Mouse (Mus musculus): Measurements from ENCODE around the gene Hmga1b. TPM values are rescaled to one million over a fixed set of nuclear protein-coding genes. Genes with fewer than 3 reads are reported as not detected.
A peak's percentile ranks its signal among the peaks of the same experiment; 100 is the strongest.

Gene Hmga1b
- polyA plus RNA-seq, 1 experiment from 2014 or later, result 8.9 TPM

GRCm38 (mm10) chr11:120796614-120796946 lies 34.0 kb downstream of the Hmga1b start:
- 34% methylated on average over 8 of the region's 8 CpGs for WGBS
- Histone ChIP-seq H3K9me3 (no peaks in the 10 kb centered on the region), H3K27me3 (ENCODE audit: insufficient read depth, poor library complexity, severe bottlenecking) (no peaks in the 10 kb centered on the region), H3K4me1 (replicated peaks) (peaks cover 43% of the 10 kb centered on the region), H3K36me3 (peaks cover 36% of the 10 kb centered on the region), H3K4me3 (peak overlapping the region; percentile 100), H3K27ac (peak overlapping the region; percentile 92)
- no peak for DNase-seq (ENCODE audit: low spot score)

GRCm38 (mm10) chr11:120798244-120798643 lies 35.6 kb downstream of the Hmga1b start:
- no peaks in the 10 kb centered on the region for H3K9me3 ChIP-seq

GRCm38 (mm10) chr11:120799316-120799890 lies 36.8 kb downstream of the Hmga1b start:
- peak overlapping the region; percentile 82 for H3K27ac ChIP-seq

More at GRCm38 (mm10) chr11:120798244-120798643, 35.6 kb downstream of the Hmga1b start:
- H3K27ac ChIP-seq, result no peak overlapping the region
- DNase-seq (ENCODE audit: low spot score), result no peak
- peaks cover 19% of the 10 kb centered on the region for H3K36me3 ChIP-seq
- 87% methylated on average over 3 of the region's 3 CpGs for WGBS
- H3K27me3 ChIP-seq (ENCODE audit: insufficient read depth, poor library complexity, severe bottlenecking), result no peaks in the 10 kb centered on the region
- H3K4me1 ChIP-seq (replicated peaks), result peaks cover 43% of the 10 kb centered on the region
- no peak overlapping the region for H3K4me3 ChIP-seq

DNA sequence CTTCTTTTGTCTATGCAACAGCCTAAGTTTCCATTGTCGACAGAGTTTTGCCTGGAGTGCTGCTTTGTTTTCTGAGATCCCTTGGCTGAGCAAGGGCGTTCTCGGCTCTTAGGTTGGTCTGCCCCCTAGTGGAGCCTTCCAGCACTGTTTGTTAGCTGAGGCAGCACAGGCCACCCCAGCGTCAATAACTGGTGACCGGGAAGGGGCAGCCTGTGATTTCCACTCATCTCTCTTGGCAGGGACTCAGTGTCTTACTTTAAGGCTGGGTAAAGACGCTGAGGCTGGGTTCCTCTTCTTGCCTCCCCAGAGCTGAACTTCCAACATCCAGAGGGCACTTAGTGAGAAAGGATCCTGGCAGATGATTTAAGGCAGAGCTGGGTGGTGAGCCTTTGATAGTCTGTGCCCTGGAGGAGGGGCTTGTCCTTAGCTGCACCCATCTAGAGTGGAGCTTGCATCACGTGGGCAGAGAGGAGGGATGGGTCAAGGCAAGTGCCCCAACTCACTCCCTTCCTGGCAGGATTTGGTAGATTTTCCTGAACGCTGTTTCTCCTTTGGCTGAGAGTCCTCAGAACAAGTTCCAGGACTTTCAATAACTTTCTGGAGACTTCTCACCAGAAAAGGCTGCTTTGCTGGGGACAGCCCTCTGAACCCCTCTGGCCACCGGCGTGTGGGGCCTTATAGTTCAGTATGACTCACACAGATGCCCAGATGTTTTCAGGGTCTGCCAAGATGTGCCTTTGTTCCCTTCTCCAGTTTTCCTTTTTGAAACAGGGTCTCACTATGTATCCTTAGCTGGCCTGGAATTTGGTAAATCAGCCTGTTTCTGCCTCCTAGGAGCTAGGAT lies 37.7 kb downstream of the Hmga1b start:
- H3K27ac ChIP-seq, result peak overlapping the region; percentile 82
- no peaks in the 10 kb centered on the region for H3K9me3 ChIP-seq
- peaks cover 29% of the 10 kb centered on the region for H3K4me1 ChIP-seq (replicated peaks)
- peak overlapping the region; percentile 26 for H3K4me3 ChIP-seq
- DNase-seq (ENCODE audit: low spot score), result peak; percentile 91
- no peaks in the 10 kb centered on the region for H3K27me3 ChIP-seq (ENCODE audit: insufficient read depth, poor library complexity, severe bottlenecking)
- WGBS, result 12% methylated on average over 10 of the region's 10 CpGs
- H3K36me3 ChIP-seq, result peaks cover 6% of the 10 kb centered on the region

More at GRCm38 (mm10) chr11:120799316-120799890, 36.8 kb downstream of the Hmga1b start:
- 79% methylated on average over 6 of the region's 6 CpGs for WGBS
- peaks cover 37% of the 10 kb centered on the region for H3K4me1 ChIP-seq (replicated peaks)
- H3K9me3 ChIP-seq, result no peaks in the 10 kb centered on the region
- peak overlapping the region; percentile 26; the same call in 1 of the 2 replicates for H3K4me3 ChIP-seq
- peaks cover 8% of the 10 kb centered on the region for H3K36me3 ChIP-seq
- no peak for DNase-seq (ENCODE audit: low spot score)
- no peaks in the 10 kb centered on the region for H3K27me3 ChIP-seq (ENCODE audit: insufficient read depth, poor library complexity, severe bottlenecking)

DNA sequence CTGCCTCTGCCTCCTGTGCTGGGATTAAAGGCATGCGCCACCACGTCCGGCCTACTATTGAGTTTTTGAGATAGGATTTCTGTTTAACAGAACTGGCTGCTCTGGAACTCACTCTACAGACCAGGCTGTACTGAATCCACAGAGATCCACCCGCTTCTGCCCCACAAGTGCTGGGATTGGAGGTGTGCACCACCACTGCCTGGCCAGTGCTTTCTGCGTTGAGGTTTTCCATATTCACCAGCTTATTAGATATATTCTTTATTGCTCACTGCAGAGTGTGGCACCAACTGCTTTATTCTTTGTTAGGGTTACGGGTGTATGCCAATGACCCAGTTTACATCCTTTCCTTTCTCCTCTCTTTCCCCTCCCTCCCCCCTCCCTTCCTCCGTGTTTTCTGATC lies 41.7 kb downstream of the Hmga1b start:
- WGBS, result 79% methylated on average over 7 of the region's 7 CpGs
- H3K36me3 ChIP-seq, result peaks cover 46% of the 10 kb centered on the region
- H3K4me3 ChIP-seq, result no peak overlapping the region
- no peak overlapping the region for H3K27ac ChIP-seq
- no peaks in the 10 kb centered on the region for H3K9me3 ChIP-seq
- DNase-seq (ENCODE audit: low spot score), result no peak
- H3K4me1 ChIP-seq (replicated peaks), result peaks cover 14% of the 10 kb centered on the region
- H3K27me3 ChIP-seq (ENCODE audit: insufficient read depth, poor library complexity, severe bottlenecking), result no peaks in the 10 kb centered on the region

GRCm38 (mm10) chr11:120804769-120805168 lies 42.2 kb downstream of the Hmga1b start:
- WGBS, result 83% methylated on average over 4 of the region's 4 CpGs
- Histone ChIP-seq H3K4me1 (replicated peaks) (peaks cover 11% of the 10 kb centered on the region), H3K36me3 (peaks cover 51% of the 10 kb centered on the region)

GRCm38 (mm10) chr11:120805375-120806298 lies 43.0 kb downstream of the Hmga1b start:
- Histone ChIP-seq H3K4me3 (no peak overlapping the region), H3K27ac (no peak overlapping the region), H3K36me3 (peaks cover 60% of the 10 kb centered on the region), H3K27me3 (ENCODE audit: insufficient read depth, poor library complexity, severe bottlenecking) (no peaks in the 10 kb centered on the region), H3K4me1 (replicated peaks) (peaks cover 2% of the 10 kb centered on the region; the same call in 1 of the 2 replicates), H3K9me3 (no peaks in the 10 kb centered on the region)
- WGBS, result 94% methylated on average over 7 of the region's 7 CpGs
- DNase-seq (ENCODE audit: low spot score), result no peak

More at GRCm38 (mm10) chr11:120804769-120805168, 42.2 kb downstream of the Hmga1b start:
- DNase-seq (ENCODE audit: low spot score), result no peak
- H3K9me3 ChIP-seq, result no peaks in the 10 kb centered on the region
- no peak overlapping the region for H3K4me3 ChIP-seq
- H3K27ac ChIP-seq, result no peak overlapping the region
- no peaks in the 10 kb centered on the region for H3K27me3 ChIP-seq (ENCODE audit: insufficient read depth, poor library complexity, severe bottlenecking)

GRCm38 (mm10) chr11:120808010-120808409 lies 45.4 kb downstream of the Hmga1b start:
- Histone ChIP-seq H3K27ac (no peak overlapping the region), H3K9me3 (no peaks in the 10 kb centered on the region), H3K36me3 (peaks cover 83% of the 10 kb centered on the region), H3K4me1 (replicated peaks) (no peaks in the 10 kb centered on the region), H3K27me3 (ENCODE audit: insufficient read depth, poor library complexity, severe bottlenecking) (no peaks in the 10 kb centered on the region), H3K4me3 (no peak overlapping the region)
- 93% methylated on average over 12 of the region's 12 CpGs for WGBS
- DNase-seq (ENCODE audit: low spot score), result no peak

GRCm38 (mm10) chr11:120812068-120812467 lies 49.5 kb downstream of the Hmga1b start:
- no peak overlapping the region for H3K4me3 ChIP-seq
- WGBS, result 95% methylated on average over 16 of the region's 16 CpGs

More at GRCm38 (mm10) chr11:120812068-120812467, 49.5 kb downstream of the Hmga1b start:
- DNase-seq (ENCODE audit: low spot score), result no peak
- Histone ChIP-seq H3K9me3 (no peaks in the 10 kb centered on the region), H3K4me1 (replicated peaks) (no peaks in the 10 kb centered on the region), H3K36me3 (peaks cover 100% of the 10 kb centered on the region), H3K27ac (no peak overlapping the region), H3K27me3 (ENCODE audit: insufficient read depth, poor library complexity, severe bottlenecking) (no peaks in the 10 kb centered on the region)

Other genes with a start within 250 kb of the Hmga1b start
- 0.14 and 0.17 TPM in 2 replicates for gene Gcgr, start 232.1 kb upstream of the Hmga1b start, polyA plus RNA-seq (2016; fragmentation: Nextera tagmentation; extraction: Ambion mirVana)
- gene Mcrip1, start 213.1 kb upstream of the Hmga1b start, polyA plus RNA-seq (2016; fragmentation: Nextera tagmentation; extraction: Ambion mirVana), result 219 and 261 TPM in 2 replicates
- gene Ppp1r27, start 211.7 kb upstream of the Hmga1b start, polyA plus RNA-seq (2016; fragmentation: Nextera tagmentation; extraction: Ambion mirVana), result 0.27 TPM in 1 of 2 replicates, not detected in the other
- 519 and 570 TPM in 2 replicates for gene P4hb, start 189.5 kb upstream of the Hmga1b start, polyA plus RNA-seq (2016; fragmentation: Nextera tagmentation; extraction: Ambion mirVana)
- 799 and 820 TPM in 2 replicates for gene Arhgdia, start 181.2 kb upstream of the Hmga1b start, polyA plus RNA-seq (2016; fragmentation: Nextera tagmentation; extraction: Ambion mirVana)
- gene Alyref, start 164.4 kb upstream of the Hmga1b start, polyA plus RNA-seq (2016; fragmentation: Nextera tagmentation; extraction: Ambion mirVana), result 607 and 643 TPM in 2 replicates
- gene Anapc11, start 164.4 kb upstream of the Hmga1b start, polyA plus RNA-seq (2016; fragmentation: Nextera tagmentation; extraction: Ambion mirVana), result 237 TPM in 2 replicates
- gene Npb, start 154.3 kb upstream of the Hmga1b start, polyA plus RNA-seq (2016; fragmentation: Nextera tagmentation; extraction: Ambion mirVana), result 0.34 and 0.63 TPM in 2 replicates
- gene Pcyt2, start 144.9 kb upstream of the Hmga1b start, polyA plus RNA-seq (2016; fragmentation: Nextera tagmentation; extraction: Ambion mirVana), result 139 and 160 TPM in 2 replicates
- 37.0 and 42.4 TPM in 2 replicates for gene Sirt7, start 137.6 kb upstream of the Hmga1b start, polyA plus RNA-seq (2016; fragmentation: Nextera tagmentation; extraction: Ambion mirVana)
- 23.1 and 26.2 TPM in 2 replicates for gene Mafg, start 129.2 kb upstream of the Hmga1b start, polyA plus RNA-seq (2016; fragmentation: Nextera tagmentation; extraction: Ambion mirVana)
- 37.6 and 38.7 TPM in 2 replicates for gene Pycr1, start 119.0 kb upstream of the Hmga1b start, polyA plus RNA-seq (2016; fragmentation: Nextera tagmentation; extraction: Ambion mirVana)
- not detected in 2 replicates for gene Myadml2, start 114.6 kb upstream of the Hmga1b start, polyA plus RNA-seq (2016; fragmentation: Nextera tagmentation; extraction: Ambion mirVana)
- 2.3 and 4.3 TPM in 2 replicates for gene Notum, start 101.6 kb upstream of the Hmga1b start, polyA plus RNA-seq (2016; fragmentation: Nextera tagmentation; extraction: Ambion mirVana)
- 147 and 178 TPM in 2 replicates for gene Aspscr1, start 89.8 kb upstream of the Hmga1b start, polyA plus RNA-seq (2016; fragmentation: Nextera tagmentation; extraction: Ambion mirVana)
- 129 and 137 TPM in 2 replicates for gene Cenpx, start 49.1 kb upstream of the Hmga1b start, polyA plus RNA-seq (2016; fragmentation: Nextera tagmentation; extraction: Ambion mirVana)
- 55.8 and 57.7 TPM in 2 replicates for gene Lrrc45, start 48.9 kb upstream of the Hmga1b start, polyA plus RNA-seq (2016; fragmentation: Nextera tagmentation; extraction: Ambion mirVana)
- 31.0 and 58.2 TPM in 2 replicates for gene Rac3, start 41.3 kb upstream of the Hmga1b start, polyA plus RNA-seq (2016; fragmentation: Nextera tagmentation; extraction: Ambion mirVana)
- gene Dcxr, start 35.5 kb upstream of the Hmga1b start, polyA plus RNA-seq (2016; fragmentation: Nextera tagmentation; extraction: Ambion mirVana), result 17.9 and 19.8 TPM in 2 replicates
- 1.6 and 2.1 TPM in 2 replicates for gene Cbr2, start 30.7 kb upstream of the Hmga1b start, polyA plus RNA-seq (2016; fragmentation: Nextera tagmentation; extraction: Ambion mirVana)
- gene Rfng, start 21.4 kb downstream of the Hmga1b start, polyA plus RNA-seq (2016; fragmentation: Nextera tagmentation; extraction: Ambion mirVana), result 46.4 and 63.7 TPM in 2 replicates
- gene Gps1, start 21.5 kb downstream of the Hmga1b start, polyA plus RNA-seq (2016; fragmentation: Nextera tagmentation; extraction: Ambion mirVana), result 276 and 285 TPM in 2 replicates
- 95.4 and 97.1 TPM in 2 replicates for gene Dus1l, start 33.6 kb downstream of the Hmga1b start, polyA plus RNA-seq (2016; fragmentation: Nextera tagmentation; extraction: Ambion mirVana)
- 131 TPM in 2 replicates for gene Fasn, start 61.8 kb downstream of the Hmga1b start, polyA plus RNA-seq (2016; fragmentation: Nextera tagmentation; extraction: Ambion mirVana)
- gene Ccdc57, start 170.1 kb downstream of the Hmga1b start, polyA plus RNA-seq (2016; fragmentation: Nextera tagmentation; extraction: Ambion mirVana), result 6.1 and 6.4 TPM in 2 replicates
- gene Slc16a3, start 185.7 kb downstream of the Hmga1b start, polyA plus RNA-seq (2016; fragmentation: Nextera tagmentation; extraction: Ambion mirVana), result 111 and 204 TPM in 2 replicates
- 124 and 134 TPM in 2 replicates for gene Csnk1d, start 228.5 kb downstream of the Hmga1b start, polyA plus RNA-seq (2016; fragmentation: Nextera tagmentation; extraction: Ambion mirVana)

All from hindbrain, embryonic 10.5 days (tissue).